Mouse (Mus musculus): Measurements from ENCODE around the gene Tox2. TPM values are rescaled to one million over a fixed set of nuclear protein-coding genes. Genes with fewer than 3 reads are reported as not detected.

Tox2 gene
- polyA plus RNA-seq, 1 experiment: 0.03 TPM

DNA sequence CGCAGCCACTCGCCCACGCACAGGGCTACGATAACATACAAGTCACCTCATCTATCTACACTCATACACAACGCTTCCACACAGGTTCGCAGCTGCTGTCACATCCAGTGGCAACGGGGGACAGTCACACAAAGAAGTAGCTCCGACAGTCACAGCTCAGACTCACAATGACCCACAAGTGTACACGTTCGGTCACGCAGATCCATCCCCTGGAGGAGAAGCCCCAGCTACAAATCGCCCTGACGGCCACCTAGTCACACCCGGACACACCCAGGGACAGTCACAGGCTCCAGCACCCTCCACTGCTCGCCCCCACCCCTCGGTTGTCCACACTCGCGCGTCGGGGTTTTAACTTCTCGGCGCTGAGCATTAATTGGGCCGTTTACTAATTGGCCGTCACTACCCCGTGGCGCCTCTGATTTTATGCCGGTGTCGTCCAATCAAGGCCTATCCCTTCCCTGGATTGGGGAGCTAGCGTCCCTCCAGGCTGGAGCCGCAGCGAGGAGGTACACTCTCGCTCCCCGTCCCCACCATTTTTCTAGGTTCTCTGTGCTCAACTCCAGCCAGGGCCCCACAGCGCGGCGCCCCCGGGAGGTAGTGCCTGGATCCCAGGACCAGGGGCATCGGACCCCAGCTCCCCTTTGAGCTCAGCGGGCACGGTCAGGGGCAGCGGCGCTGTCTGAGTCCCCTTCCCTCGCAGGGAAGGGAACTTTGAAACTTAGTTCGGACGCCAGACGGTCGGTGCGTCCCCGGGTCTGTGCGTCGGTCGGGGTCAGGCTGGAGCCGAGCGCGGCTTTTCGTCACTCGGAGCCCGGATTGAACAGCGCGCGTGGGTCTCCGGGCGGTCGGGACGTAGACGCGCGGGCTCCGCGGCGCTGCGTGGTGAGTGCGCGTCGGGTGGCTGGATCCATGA, 966 bp downstream of the Tox2 start:
- H3K4me1 ChIP-seq (ENCODE audit: control insufficient read depth): peaks cover 5% of the 10 kb centered on the region
- TF ChIP-seq TAL1 (IDR thresholded peaks at IDR 0.05; ENCODE audit: low read length): no peak
- H3K4me3 ChIP-seq (replicated peaks): no peak overlapping the region
- peaks cover 7% of the 10 kb centered on the region; the same call in 1 of the 2 replicates for H3K9me3 ChIP-seq (ENCODE audit: control insufficient read depth, low read length)
- no peaks in the 10 kb centered on the region for H3K36me3 ChIP-seq (ENCODE audit: control insufficient read depth)
- peaks cover 61% of the 10 kb centered on the region for H3K27me3 ChIP-seq (ENCODE audit: control insufficient read depth)

DNA sequence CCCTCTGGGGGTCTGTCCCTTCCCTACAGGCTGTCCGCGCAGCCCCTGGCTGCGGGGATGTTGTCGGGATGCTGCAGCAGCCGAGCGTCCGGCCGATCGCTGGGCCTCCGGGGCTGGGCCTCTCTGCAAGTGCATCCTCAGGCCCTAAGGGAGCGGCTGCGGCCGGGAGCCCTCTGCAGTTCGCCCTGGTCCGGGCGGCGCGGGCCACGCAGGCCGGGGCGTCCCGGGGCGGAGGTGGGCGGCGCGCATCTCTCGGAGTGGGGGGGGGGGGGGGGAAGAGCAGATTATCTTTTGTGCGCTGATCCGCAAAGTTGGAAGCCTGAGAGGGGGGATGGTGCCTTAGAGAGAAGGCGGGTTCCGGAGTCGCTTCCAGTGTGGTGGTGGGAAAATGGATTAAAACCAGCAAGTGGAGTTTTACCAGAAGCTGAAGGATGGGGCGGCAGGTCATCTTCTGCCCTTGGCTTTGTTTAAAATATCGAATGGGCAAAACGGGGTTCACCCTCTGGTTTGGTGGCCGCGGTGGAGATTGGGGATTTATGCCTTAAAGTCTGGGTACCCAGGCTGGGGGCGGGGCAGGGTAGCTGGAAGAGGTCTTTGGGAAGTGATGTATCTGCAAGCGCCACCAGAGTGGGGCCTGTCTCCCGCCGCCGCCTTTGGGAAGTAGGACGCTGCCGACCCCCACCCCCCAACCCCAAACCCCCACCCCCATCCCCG, 1.8 kb downstream of the Tox2 start:
- Histone ChIP-seq H3K9me3 (ENCODE audit: control insufficient read depth, low read length) (peaks cover 7% of the 10 kb centered on the region; the same call in 1 of the 2 replicates), H3K27me3 (ENCODE audit: control insufficient read depth) (peaks cover 61% of the 10 kb centered on the region), H3K4me1 (ENCODE audit: control insufficient read depth) (peaks cover 5% of the 10 kb centered on the region), H3K4me3 (replicated peaks) (no peak overlapping the region), H3K36me3 (ENCODE audit: control insufficient read depth) (no peaks in the 10 kb centered on the region)
- no peak for TF ChIP-seq TAL1 (IDR thresholded peaks at IDR 0.05; ENCODE audit: low read length)
- TF ChIP-seq GATA1 (IDR thresholded peaks at IDR 0.05; ENCODE audit: low read length): no peak

DNA sequence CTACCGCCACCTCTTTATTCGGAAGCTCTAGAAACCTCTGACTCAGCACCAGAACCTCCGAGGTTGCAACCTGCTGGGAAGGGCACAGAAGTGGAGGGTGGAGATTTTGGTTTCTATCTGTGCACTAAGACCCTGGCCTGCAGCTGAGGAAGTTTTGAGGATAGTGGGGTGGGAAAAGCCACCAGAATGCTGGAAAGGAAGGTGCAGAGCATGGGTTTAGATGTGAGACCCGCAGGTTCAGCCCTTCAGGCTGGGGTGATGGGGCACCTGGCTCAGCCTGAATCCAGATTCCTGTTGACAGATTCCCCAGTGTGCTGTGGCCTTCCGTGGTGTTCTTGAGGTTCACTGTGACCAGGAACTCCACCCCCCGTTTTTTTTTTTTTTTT, 2.3 kb downstream of the Tox2 start:
- TF ChIP-seq GATA1 (IDR thresholded peaks at IDR 0.05; ENCODE audit: low read length) (no peak), TAL1 (IDR thresholded peaks at IDR 0.05; ENCODE audit: low read length) (no peak)
- Histone ChIP-seq H3K27me3 (ENCODE audit: control insufficient read depth) (peaks cover 59% of the 10 kb centered on the region), H3K4me3 (replicated peaks) (no peak overlapping the region), H3K9me3 (ENCODE audit: control insufficient read depth, low read length) (peaks cover 10% of the 10 kb centered on the region; the same call in 1 of the 2 replicates), H3K4me1 (ENCODE audit: control insufficient read depth) (peaks cover 5% of the 10 kb centered on the region), H3K36me3 (ENCODE audit: control insufficient read depth) (no peaks in the 10 kb centered on the region)

DNA sequence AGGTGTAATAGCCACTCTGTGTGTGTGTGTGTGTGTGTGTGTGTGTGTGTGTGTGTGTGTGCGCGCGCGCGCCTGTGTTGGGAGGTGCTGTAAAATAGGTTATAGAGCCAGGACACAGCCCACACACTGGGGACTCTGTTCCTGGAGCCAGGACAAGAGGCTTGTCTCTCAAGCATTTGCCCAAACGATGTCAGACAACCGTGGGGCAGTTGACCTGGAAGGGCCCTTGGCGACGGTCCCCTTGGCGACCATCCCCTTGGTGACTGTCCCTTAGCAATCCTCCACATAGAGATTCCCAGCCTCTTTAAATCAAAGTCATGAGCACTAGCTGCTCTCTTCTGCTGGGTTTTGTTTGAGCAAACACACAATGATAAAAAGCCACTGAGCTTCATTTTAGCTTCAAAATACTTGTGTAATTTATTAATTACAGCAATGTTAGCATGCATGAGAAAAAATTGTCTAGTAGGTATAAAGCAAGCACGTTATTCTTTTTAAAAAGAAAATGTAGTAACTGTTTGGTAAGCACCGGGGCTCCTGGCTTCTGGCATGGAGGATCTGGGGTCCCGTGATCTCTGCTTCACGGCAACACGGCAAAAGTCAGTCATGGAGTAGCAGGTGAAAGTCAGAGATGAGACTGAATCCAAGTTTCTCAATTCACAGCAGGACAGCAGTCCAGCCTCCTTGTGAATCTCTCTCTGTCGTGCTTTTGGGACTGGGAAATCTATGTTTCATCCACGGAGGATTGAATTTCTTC, 3.0 kb downstream of the Tox2 start:
- no peaks in the 10 kb centered on the region for H3K36me3 ChIP-seq (ENCODE audit: control insufficient read depth)
- peaks cover 10% of the 10 kb centered on the region; the same call in 1 of the 2 replicates for H3K9me3 ChIP-seq (ENCODE audit: control insufficient read depth, low read length)
- peaks cover 5% of the 10 kb centered on the region for H3K4me1 ChIP-seq (ENCODE audit: control insufficient read depth)
- H3K4me3 ChIP-seq (replicated peaks): no peak overlapping the region
- peaks cover 57% of the 10 kb centered on the region for H3K27me3 ChIP-seq (ENCODE audit: control insufficient read depth)
- no peak for TF ChIP-seq GATA1 (IDR thresholded peaks at IDR 0.05; ENCODE audit: low read length)
- TF ChIP-seq TAL1 (IDR thresholded peaks at IDR 0.05; ENCODE audit: low read length): no peak

DNA sequence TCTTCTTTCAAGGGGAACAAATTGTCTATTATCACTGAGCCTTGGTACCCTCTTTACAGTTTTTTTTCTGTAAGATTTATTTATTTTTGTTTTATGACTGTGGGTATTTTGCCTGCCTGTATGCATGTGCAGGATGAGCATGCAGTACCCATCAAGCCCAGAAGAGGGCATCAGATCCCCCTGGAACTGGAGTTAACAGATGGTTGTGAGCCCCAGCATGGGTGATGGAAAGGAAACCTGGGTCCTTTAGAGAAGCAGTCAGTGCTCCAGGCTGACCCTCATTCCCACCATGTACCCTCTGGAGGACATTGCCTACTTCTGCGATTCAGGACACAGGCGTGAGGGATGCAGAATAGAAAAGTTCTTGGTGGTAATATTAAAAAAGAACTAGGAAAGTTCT, 4.4 kb downstream of the Tox2 start:
- Histone ChIP-seq H3K27me3 (ENCODE audit: control insufficient read depth) (peaks cover 47% of the 10 kb centered on the region), H3K4me1 (ENCODE audit: control insufficient read depth) (peaks cover 5% of the 10 kb centered on the region), H3K9me3 (ENCODE audit: control insufficient read depth, low read length) (peaks cover 10% of the 10 kb centered on the region; the same call in 1 of the 2 replicates), H3K36me3 (ENCODE audit: control insufficient read depth) (no peaks in the 10 kb centered on the region), H3K4me3 (replicated peaks) (no peak overlapping the region)
- TF ChIP-seq TAL1 (IDR thresholded peaks at IDR 0.05; ENCODE audit: low read length) (no peak), GATA1 (IDR thresholded peaks at IDR 0.05; ENCODE audit: low read length) (no peak)

DNA sequence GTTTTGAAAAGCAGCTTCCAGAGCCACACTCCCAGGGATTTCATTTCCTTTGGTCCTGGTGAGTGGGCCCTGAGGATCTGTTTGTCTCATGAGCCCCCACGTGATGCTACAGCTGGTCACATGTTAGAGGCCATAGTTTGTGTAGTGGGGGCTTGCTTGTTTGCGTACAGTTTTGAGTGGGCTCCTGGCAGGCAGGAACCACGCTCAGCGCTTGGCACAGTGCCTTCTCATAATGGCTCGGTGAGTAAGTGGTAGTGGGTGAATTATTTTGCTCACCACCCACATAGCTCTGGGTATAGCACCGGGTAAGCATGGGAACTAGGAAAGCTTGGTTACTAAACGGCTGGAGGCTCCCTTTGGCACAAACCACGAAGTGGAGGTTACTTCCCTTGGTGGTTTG, 6.2 kb downstream of the Tox2 start:
- Histone ChIP-seq H3K4me3 (replicated peaks) (no peak overlapping the region), H3K9me3 (ENCODE audit: control insufficient read depth, low read length) (peaks cover 5% of the 10 kb centered on the region; the same call in 1 of the 2 replicates), H3K27me3 (ENCODE audit: control insufficient read depth) (peaks cover 29% of the 10 kb centered on the region), H3K36me3 (ENCODE audit: control insufficient read depth) (no peaks in the 10 kb centered on the region), H3K4me1 (ENCODE audit: control insufficient read depth) (no peaks in the 10 kb centered on the region)
- TF ChIP-seq GATA1 (IDR thresholded peaks at IDR 0.05; ENCODE audit: low read length) (no peak), TAL1 (IDR thresholded peaks at IDR 0.05; ENCODE audit: low read length) (no peak)

DNA sequence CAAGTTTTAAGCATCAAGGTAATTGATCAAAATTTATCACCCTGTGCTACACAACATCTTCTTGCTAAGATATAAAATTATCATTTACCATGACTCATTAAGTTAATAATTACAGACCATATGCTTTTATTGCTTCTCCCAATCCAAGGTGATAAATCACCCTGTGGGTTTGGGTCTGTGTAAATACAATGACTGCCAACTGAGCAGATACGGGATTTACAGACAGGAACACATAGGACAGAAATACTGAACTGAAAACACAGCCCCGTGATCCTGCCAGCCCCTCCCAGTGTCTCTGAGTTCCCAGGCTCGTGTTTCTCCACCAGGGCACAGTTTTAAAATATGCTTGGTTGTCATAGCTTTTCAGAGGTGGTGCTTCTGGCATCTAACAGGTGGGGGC, 10.2 kb downstream of the Tox2 start:
- no peak overlapping the region for H3K4me3 ChIP-seq (replicated peaks)
- no peak for TF ChIP-seq GATA1 (IDR thresholded peaks at IDR 0.05; ENCODE audit: low read length)
- no peak for TF ChIP-seq TAL1 (IDR thresholded peaks at IDR 0.05; ENCODE audit: low read length)
- no peaks in the 10 kb centered on the region for H3K4me1 ChIP-seq (ENCODE audit: control insufficient read depth)
- no peaks in the 10 kb centered on the region for H3K36me3 ChIP-seq (ENCODE audit: control insufficient read depth)
- H3K27me3 ChIP-seq (ENCODE audit: control insufficient read depth): peaks cover 3% of the 10 kb centered on the region; the same call in 1 of the 2 replicates
- 0 out of 2 replicates have a peak, but pooled peaks cover 3% of the 10 kb centered on the region for H3K9me3 ChIP-seq (ENCODE audit: control insufficient read depth, low read length)

DNA sequence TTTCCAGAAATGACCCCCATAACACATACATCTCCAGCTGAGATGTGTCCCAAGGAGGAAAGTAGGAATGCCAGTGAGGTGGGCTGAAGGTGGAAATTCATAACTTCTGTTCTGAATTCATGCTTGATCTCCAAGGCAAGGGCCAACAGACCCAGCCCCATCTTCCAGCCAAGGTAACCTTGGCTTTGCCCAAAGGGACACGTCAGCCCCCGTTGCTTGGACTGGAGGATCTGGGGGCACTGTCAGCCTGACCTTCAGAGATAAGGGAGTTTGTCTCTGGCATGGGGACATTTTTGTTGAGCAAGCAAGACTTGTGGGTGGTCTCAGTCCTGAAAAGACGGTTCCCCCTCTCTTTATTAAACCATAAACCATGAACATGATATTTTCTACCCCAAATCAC, 15.2 kb downstream of the Tox2 start:
- Histone ChIP-seq H3K9me3 (ENCODE audit: control insufficient read depth, low read length) (no peaks in the 10 kb centered on the region), H3K36me3 (ENCODE audit: control insufficient read depth) (no peaks in the 10 kb centered on the region), H3K4me3 (replicated peaks) (no peak overlapping the region), H3K27me3 (ENCODE audit: control insufficient read depth) (no peaks in the 10 kb centered on the region), H3K4me1 (ENCODE audit: control insufficient read depth) (no peaks in the 10 kb centered on the region)
- no peak for TF ChIP-seq TAL1 (IDR thresholded peaks at IDR 0.05; ENCODE audit: low read length)
- TF ChIP-seq GATA1 (IDR thresholded peaks at IDR 0.05; ENCODE audit: low read length): no peak

Data from erythroblast, embryonic 14.5 days (primary cell).